Mouse (Mus musculus): ENCODE data around the gene Ugt1a9.
"Not testable (repeated sequence)": the region's sequence is repeated elsewhere in the genome, so short reads cannot be mapped to it uniquely, and the experiment has no call there.

Ugt1a9 gene

GRCm38 (mm10) chr1:88109027-88109557, 38.5 kb downstream of the Ugt1a9 start:
- not testable (repeated sequence) for DNase-seq (ENCODE audit: low spot score)

- DNase-seq (ENCODE audit: low spot score): not testable (repeated sequence)
Measured at GRCm38 (mm10) chr1:88109604-88110003, 39.0 kb downstream of the Ugt1a9 start.

GRCm38 (mm10) chr1:88112769-88113168, 42.2 kb downstream of the Ugt1a9 start:
- DNase-seq (ENCODE audit: low spot score): not testable (repeated sequence)

DNA sequence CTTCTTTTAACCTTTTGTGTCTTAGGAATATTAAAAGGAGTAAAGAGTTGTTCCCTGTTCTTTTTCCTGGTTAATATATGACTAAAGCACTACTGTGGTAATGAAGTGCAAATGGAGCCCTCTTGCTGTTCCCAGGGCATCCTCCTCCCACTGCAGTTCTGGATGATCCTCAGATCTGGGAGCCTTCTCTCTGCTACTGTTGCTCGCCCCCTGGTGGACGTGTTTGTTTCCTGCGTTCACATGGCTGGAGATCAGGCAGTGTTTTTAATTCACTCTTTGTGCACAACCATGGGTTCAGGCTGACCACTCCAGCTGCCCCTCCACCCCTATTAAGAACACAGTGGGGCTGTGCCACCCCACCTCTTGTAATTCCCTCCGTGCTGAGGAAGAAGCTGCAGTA, 50.0 kb downstream of the Ugt1a9 start:
- DNase-seq (ENCODE audit: low spot score): not testable (repeated sequence)

- not testable (repeated sequence) for DNase-seq (ENCODE audit: low spot score)
Measured at GRCm38 (mm10) chr1:88121521-88121920, 50.9 kb downstream of the Ugt1a9 start.

- DNase-seq (ENCODE audit: low spot score): not testable (repeated sequence)
Measured at GRCm38 (mm10) chr1:88125827-88126360, 55.3 kb downstream of the Ugt1a9 start.

GRCm38 (mm10) chr1:88129091-88129490, 58.5 kb downstream of the Ugt1a9 start:
- not testable (repeated sequence) for DNase-seq (ENCODE audit: low spot score)

DNA sequence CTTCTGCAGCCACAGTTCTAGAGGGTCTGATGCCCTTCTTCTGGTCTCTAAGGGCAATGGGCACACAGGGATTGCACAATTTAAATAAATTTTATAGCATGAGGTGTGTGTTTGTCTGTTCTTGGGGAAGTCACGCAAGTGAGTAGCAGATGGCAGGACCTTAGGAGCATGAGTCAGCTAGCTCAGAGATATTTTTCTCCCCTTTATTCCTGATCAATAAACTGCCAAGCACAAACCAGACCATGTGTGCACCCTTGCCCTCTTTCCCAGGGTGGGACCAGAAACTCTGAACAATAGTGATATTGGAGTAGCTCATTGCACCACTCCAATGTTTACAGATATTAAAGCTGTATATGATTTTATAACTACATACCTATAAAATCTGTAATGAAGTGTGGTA, 59.6 kb downstream of the Ugt1a9 start:
- not testable (repeated sequence) for DNase-seq (ENCODE audit: low spot score)

- no peak for DNase-seq (ENCODE audit: low spot score)
Measured at GRCm38 (mm10) chr1:88133908-88134456, 63.4 kb downstream of the Ugt1a9 start.

DNA sequence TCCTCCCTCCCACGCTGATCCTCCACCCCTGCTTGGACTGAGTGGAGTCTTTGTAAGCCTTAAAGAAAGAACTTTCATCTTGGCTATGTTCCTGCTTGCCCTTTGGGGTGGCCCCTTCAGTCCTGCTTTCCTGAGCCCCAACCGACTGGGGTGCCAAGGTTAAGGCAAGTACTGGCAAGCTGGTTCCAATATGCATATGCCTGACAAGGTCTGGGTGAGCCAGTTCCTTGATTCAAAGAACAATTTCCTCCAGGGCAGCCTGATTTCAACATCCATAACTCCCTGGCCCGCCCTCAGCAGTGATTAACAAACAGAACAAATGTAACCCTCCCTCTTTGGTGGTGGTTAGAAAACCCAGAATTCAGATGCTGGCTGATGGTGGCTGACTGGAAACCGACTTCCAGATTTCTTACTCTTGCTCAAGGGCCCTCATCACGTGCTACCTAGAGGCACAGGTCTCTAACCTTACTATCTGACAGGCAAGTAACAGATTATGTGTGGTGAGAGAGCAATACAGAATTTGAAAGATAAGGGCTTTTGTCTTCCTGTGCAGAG, 63.9 kb downstream of the Ugt1a9 start, which contains the start of gene Ugt1a6a:
Gene Ugt1a6a, plus strand, starts transcription at position 353 of the 555 bp plus-strand sequence.
- peak; percentile 7 for DNase-seq (ENCODE audit: low spot score)

DNA sequence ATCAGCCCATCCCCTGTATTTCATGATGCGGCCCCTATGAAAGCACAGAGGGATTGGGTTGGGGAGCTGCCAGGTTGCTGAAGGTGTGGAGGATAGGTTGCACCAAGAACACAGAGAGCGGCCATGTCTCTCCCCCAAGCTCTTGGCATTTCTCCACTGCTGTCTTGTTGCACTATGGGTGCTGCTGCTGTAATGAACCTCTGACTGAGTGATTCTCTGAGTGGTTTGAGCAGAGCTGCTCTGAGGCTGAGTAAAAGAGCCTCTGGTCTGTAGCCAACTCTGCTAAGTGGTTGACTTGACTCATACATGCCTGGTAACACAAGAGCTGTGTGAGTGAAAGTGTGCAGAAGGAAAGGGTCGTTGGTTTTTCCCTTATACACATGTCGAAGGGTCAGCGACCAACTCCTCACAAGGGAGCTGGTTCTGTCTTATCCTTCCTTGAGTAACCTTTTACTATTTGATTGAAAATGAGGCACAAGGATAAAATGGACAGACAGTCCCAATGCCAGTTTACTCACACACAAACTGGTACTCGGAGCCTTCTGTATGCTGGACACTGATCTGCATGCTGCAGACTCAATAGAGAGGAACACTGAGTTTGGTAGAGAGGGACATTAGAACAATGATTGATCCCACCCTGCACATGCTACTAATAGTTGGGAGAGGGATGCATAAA, 64.8 kb downstream of the Ugt1a9 start:
- DNase-seq (ENCODE audit: low spot score): not testable (repeated sequence)

- DNase-seq (ENCODE audit: low spot score): no peak
Measured at GRCm38 (mm10) chr1:88136646-88137045, 66.0 kb downstream of the Ugt1a9 start.

- no peak for DNase-seq (ENCODE audit: low spot score)
Measured at GRCm38 (mm10) chr1:88137264-88137663, 66.7 kb downstream of the Ugt1a9 start.

DNA sequence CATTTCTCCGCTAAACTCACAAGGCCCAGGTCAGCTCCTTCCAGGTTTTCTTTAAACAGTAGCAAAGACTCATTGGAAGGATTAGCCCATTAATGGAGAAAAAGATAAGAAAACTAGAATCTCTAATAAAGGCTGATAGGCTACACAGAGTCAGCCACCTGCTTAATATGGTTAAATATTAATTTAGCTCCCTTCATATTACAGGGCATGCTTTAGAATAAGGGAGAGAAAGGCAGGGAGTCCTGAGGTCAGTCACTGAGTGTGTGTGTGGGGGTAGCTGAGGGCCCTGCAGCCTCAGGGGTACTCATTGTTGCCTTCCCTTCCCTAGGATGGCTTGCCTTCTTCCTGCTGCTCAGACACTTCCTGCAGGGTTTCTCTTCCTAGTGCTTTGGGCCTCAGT, 67.5 kb downstream of the Ugt1a9 start:
- DNase-seq (ENCODE audit: low spot score): no peak

- not testable (repeated sequence) for DNase-seq (ENCODE audit: low spot score)
Measured at GRCm38 (mm10) chr1:88140492-88140891, 69.9 kb downstream of the Ugt1a9 start.

- peak; percentile 46 for DNase-seq (ENCODE audit: low spot score)
Measured at GRCm38 (mm10) chr1:88143966-88144675, 73.5 kb downstream of the Ugt1a9 start.

GRCm38 (mm10) chr1:88145278-88145677, 74.7 kb downstream of the Ugt1a9 start:
- DNase-seq (ENCODE audit: low spot score): not testable (repeated sequence)

DNA sequence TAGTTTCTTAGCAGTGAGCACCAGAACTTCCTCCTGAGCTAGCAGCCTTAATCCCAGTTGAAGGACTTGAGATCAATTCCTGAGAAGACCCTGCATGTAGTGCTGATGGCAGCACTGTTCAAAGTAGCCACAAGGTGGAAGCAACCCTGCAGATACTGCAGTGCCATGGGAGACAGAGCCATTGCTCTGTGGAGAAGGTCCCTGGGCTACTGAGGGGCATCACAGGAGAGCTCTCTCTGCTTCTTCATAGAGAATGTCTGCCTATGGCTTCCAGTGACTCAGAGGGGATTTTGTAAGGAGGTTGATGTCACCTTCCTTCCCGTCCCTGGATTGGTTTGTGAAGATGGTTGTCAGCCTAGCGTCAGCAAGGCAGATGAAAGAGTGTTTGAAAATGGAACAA, 79.5 kb downstream of the Ugt1a9 start:
- not testable (repeated sequence) for DNase-seq (ENCODE audit: low spot score)

DNA sequence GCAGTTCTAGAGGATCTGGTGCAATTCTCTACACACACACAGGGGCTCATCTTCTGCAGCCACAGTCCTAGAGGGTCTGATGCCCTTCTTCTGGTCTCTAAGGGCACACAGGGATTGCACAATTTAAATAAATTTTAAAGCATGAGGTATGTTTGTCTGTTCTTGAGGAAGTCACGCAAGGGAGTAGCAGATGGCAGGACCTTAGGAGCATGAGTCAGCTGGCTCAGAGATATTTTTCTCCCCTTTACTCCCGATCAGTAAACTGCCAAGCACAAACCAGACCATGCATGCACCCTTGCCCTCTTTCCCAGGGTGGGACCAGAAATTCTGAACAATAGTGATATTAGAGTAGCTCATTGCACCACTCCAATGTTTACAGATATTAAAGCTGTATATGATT, 87.8 kb downstream of the Ugt1a9 start:
- no peak for DNase-seq (ENCODE audit: low spot score)

- DNase-seq (ENCODE audit: low spot score): no peak
Measured at GRCm38 (mm10) chr1:88165711-88166110, 95.1 kb downstream of the Ugt1a9 start, which contains the start of gene Ugt1a5. Gene Ugt1a5 (plus strand): TSS chr1:88166012.

DNA sequence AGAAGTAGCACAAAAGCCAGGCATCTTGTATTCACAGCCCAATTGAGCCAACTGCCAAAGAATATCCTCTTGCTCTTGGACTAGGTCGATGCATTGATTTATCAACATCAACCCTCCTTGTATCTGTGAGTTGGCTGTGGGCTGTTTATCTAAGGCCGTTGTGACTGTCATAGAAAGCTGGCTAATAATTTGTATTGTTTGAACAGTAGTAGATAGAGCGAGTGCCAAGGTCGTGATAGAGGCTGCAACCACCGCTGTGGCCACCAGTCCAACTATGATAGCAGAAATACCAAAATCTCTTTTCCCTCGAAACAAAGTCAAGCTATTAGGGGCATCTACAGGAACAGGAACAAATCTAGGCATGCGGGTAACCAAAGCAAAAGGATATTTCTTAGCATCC, 101.6 kb downstream of the Ugt1a9 start:
- not testable (repeated sequence) for DNase-seq (ENCODE audit: low spot score)

- no peak for DNase-seq (ENCODE audit: low spot score)
Measured at GRCm38 (mm10) chr1:88179657-88180056, 109.1 kb downstream of the Ugt1a9 start.
